Mouse (Mus musculus) heart, postnatal 36 days (tissue): ENCODE measurements around the gene Atg4c. TPM values are rescaled to one million over a fixed set of nuclear protein-coding genes. Genes with fewer than 3 reads are reported as not detected.

ENCODE experiments used
- DNase-seq, 2 experiments: peaks; one replicate each; pipeline ENCODE4 v3.0.0; 2021 to 2022
- intact Hi-C: fragments of 180-260 bp; cut with DNase I; formaldehyde crosslinking; loops from one replicate; pipeline ENCODE4 v1.15.1; 2025
- total RNA-seq, 2 experiments: library from RNA; stranded (reverse); gene quantifications; 2 replicates each; pipeline ENCODE4 v1.2.3; 2021

Gene Atg4c
- total RNA-seq, 2 experiments from 2014 or later: 4.6 to 5.5 TPM

DNA sequence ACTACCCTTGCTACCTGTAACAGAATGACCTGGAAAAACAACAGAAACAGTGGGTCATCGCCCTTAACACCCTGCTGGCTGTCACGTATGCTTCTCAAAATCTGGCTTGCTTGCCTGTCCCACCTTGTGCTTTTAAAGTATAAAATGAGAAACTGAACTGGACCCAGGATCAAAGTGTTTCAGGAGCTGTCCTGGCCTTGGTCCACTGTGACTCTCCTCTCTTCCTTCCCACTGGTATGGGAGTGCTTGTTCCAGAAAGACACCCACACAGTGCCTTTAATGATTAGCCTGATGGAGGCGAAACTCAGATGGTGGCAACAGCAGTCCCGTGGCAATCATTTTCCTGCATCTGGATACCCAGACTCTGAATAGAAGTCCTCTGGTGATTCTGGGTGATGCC, 9.1 kb upstream of the Atg4c start:
- intact Hi-C loops: loop anchor here (5.0 kb wide), 4 partner anchors 132 to 462 kb away; no protein-coding TSS in a partner anchor
- DNase-seq: no peak

DNA sequence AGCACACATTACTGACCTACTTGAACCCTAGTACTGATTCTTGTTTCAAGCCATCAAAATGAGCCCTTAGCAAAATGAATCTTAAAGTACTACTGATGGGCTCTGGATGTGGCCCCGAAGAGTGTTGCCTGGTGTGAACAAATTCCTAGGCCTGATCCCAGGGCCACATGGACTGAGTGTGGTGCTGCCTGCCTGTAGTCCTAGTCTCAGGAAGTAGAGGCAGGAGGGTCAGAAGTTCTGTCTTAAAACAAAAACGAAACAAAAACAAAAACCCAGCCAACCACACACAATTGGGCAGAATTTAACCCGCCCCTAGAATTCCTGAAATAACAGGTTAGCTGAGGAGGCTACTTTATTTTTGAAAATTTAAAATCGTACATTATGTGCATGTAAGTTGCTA, 8.4 kb upstream of the Atg4c start:
- intact Hi-C loops: no loop called here
- no peak for DNase-seq

DNA sequence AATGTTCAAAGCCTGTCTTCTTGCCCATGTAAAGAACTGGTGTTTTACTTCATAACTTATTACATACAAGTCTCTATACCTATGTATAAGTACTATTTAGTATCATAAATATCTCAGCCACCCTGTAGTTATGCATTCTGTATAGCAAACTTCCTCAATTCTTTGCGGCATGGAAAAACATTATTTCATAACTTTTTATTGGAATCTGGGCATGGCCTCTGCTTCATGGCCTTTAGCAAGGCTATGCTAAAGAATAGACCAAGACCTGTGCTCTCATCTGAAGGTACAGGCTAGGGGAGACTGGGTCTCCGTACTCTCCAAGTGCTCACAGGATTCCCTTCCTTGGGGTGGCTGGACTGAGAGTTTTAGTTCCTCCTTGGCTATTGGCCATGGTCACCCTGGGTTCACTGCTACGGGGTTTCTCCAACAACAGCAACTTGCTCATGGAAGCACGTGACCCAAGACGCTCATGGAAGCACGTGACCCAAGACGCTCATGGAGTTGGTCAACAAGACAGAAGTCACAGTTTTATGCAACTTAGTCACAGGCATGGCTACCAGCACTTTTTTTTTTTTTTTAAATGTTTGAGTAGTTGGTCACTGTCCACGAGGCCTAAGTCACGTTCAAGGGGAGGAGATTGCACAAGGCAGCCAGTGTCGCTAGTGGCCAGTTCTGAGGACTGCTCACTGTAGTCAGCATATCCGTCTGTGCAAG, 7.2 kb upstream of the Atg4c start:
- peak in 1 of 2 experiments; percentile 21 for DNase-seq
- intact Hi-C loops: no loop called here

DNA sequence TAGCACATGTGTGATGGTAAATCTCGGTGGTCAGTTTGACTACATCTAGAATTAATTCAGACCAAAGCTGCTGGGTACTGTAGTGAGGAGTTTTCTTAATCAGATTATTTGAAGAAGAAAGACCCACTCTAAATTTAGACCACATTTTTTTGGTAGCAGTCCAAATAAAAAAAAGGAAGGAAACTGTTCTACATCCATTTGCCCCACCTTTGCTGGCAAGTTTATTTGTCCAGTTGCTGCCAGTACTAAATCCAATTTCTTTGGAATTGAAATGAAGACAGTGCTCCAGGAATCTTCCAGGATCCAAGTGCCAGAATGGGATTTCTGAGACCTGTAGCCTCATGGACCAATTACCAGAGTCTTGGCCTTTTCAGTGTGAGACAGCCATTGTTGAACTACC, 1.1 kb upstream of the Atg4c start:
- intact Hi-C loops: loop anchor here (1.0 kb wide), 1 partner anchor 269 kb away; the partner anchor contains the start of gene Usp1
- no peak for DNase-seq

DNA sequence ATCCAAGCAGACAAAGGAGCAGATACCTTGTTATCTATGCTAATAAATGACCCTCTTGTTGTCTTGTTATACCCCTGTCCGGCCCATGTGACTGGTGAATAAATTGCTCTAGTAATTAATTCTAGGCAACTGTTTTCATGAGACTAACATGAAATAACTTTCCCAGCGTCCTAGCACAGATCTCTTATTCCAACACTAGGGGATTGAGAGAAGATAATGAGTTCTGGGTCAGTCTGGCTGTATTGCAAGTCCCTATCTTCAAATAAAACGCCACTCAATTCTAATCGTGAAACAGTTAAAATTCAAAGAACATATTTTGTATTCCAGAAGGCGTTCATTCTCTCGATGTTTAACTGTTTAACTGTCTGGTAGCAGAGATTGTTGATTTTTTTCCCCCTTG, 520 bp upstream of the Atg4c start:
- intact Hi-C loops: loop anchor here (1.0 kb wide), 1 partner anchor 270 kb away; the partner anchor contains the start of gene Usp1
- no peak for DNase-seq

DNA sequence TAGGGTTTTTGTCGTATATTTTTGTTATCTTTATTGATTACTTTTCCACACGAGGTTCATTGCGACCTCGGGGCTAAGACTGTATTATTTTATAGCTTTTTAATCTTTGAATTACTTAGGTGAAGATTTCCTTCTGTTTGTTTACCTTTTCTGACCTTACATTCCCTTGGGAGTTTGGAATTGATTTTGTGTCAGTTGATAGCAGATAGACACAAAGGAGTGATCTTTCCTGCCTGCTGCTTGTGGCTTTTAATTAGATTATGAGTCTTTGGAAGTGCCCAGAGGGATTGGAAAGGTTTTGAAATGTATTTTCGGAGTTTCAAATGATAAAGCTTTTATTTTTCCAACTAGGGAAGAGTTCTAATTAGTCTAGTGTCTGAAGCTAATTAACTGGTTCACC, 1.1 kb downstream of the Atg4c start:
- no peak for DNase-seq
- intact Hi-C loops: no loop called here

DNA sequence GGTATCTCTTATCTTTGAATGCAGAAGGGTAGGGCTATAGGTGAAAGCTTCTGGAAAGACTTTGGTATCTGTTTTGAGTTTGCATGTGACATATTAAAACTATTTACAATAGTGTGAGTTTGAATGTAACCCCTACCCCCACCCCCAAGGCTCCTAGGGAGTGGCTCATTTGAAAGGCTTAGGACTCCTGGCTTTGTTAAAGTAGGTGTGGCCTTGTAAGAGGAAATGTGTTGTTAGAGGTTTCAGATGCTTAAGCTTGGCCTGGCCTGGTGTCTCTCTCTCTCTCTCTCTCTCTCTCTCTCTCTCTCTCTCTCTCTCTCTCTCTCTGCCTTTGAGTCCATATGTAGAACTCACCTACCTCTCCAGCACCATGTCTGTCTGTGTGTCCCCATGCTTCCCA, 5.0 kb downstream of the Atg4c start:
- no peak for DNase-seq
- intact Hi-C loops: no loop called here

DNA sequence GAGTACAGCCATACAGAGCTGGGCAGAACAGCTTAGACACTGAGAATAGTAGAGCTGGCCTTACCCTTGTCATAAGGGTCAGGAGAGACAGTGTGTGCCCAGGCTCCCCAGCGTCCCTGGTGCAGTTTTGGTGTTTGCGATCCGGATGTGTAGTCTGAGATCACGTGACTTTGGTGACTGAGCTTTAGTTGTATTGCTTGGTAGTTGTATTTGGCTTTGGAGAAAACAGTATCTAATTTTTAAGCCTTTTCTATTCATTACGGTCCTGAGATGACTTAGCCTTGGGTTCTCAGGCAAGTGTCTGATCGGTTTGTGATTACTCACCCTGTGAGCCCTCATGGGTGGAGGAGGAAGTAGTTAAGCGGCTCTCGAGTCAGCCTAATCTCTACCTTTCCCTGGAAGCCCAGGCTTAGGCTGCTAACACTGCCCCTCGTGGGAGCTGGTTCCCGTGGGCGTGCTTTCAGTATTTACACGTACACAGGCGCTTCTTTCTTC, 6.1 kb downstream of the Atg4c start:
- intact Hi-C loops: no loop called here

DNA sequence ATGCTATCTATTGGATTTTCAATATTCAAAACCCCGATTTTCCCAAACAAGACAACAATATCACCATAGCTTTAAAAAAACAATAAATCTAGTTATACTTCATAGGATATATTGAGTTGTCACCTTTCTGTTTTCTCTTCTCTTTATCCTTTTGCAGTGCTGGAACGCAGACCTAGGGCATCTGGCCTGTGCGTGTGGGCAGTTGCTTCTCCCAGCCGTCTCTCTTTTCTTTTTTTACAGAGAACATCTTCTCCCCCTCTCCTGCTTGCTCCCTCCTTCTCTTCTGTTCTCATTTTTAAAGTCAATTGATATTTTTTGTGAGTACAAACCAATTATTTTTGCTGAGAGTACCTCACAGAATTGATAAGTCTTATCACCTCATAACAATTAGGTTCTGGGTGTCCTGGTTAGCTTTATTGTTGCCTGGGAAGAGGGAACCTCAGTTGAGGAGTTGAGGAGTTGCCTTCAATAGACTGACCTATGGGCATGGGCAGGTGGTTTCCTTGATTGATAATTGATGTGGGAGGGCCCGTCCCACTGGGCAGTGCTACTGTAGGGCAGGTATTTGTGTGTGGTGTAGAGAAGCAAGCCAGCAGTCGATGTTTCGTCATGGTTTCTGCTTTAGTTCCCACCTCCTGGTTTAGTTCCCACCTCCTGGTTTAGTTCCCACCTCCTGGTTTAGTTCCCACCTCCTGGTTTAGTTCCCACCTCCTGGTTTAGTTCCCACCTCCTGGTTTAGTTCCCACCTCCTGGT, 6.8 kb downstream of the Atg4c start:
- intact Hi-C loops: no loop called here
- no peak for DNase-seq

More for the DNA sequence above, 6.1 kb downstream of the Atg4c start:
- DNase-seq: peak in 1 of 2 experiments; percentile 7

DNA sequence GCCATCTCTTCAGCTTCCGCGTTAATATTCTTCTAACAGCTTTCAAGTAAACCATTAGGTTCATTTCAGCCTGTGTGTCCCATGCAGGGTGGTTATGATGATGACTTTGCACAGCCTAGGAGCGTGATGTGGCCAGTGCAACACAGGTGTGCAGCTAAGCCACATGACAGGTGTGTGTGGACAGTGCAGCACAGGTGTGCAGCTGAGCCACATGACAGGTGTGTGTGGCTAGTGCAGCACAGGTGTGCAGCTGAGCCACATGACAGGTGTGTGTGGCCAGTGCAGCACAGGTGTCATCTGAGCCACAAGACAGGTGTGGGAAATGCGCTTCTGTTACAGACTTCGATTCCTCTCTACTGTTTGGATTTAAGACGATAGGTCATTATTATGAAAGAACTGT, 12.0 kb downstream of the Atg4c start:
- intact Hi-C loops: no loop called here
- DNase-seq: no peak

DNA sequence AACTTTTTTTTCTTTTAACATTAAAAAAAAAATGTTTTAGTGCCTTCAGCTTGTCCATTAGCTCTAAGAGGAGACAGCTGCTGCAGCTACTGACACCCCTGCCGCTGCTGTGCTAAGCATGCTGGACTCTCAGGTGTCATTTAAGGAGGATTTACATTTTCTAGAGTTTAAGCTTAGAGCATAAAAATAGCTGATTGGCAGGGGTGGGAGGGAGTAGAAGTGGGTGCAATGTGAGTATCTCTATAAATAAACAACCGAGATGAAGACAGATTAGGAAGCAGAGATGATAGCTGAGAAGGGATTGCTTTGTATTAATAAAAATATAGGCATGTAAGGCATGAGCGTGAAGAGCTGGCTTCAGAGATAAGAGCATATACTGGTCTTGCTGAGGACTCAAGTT, 12.6 kb downstream of the Atg4c start:
- DNase-seq: no peak
- intact Hi-C loops: no loop called here

DNA sequence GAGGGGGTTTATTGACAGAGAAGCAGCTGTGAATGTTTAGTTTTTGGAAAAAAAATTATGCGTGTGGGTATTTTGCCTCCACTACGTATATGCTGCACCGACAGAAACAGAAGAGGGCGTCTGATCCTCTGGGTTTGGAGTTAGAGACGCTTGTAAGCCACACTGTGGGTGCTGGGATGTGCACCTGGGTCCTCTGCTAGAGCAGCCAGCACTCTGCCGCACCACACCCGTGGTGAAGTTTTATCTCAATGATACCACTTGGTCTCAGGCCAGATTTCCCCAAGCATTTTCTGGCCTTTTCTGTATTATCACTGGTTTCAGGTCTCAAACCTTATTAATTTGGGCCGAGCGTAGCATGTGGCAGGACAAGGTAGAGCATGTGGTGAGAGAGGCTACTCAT, 16.4 kb downstream of the Atg4c start:
- DNase-seq: no peak
- intact Hi-C loops: no loop called here

DNA sequence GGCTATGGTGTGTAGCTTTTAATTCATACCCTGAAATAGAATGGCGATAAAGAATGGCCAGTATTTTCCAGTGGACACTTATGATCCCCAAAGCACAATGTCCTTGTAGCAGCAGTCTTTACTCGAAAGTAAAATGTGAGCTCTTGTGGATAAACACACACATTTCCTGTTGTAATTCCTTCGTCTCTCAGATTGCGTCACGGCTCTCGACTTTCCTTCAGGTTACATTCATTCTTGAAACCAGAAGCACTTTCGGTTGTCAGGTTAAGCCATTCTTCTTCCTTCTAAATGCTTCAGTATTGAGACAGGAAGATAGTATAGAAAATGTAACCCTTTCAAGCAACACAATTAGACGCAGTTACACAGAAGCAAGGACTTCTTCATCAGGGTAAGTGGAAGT, 17.9 kb downstream of the Atg4c start:
- DNase-seq: no peak
- intact Hi-C loops: no loop called here

DNA sequence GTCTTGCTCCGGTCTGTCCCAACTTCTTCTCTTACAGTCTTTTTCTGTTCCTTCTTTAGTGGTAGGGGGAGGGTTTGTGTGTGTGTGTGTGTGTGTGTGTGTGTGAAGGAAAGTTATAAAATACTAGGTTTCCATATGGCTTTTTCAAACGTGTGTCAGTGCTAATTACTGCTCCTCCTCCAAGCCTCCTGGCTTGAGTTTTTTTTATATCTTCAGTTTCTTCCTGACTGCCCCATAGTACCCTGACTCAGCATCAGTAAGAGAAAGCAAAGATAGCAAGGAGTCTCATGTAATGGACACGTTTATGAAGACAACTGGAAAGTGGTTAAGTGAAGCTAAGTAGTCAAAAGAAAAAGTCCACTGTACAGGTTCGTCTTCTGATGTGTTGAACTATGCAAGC, 19.4 kb downstream of the Atg4c start:
- intact Hi-C loops: no loop called here
- no peak for DNase-seq

DNA sequence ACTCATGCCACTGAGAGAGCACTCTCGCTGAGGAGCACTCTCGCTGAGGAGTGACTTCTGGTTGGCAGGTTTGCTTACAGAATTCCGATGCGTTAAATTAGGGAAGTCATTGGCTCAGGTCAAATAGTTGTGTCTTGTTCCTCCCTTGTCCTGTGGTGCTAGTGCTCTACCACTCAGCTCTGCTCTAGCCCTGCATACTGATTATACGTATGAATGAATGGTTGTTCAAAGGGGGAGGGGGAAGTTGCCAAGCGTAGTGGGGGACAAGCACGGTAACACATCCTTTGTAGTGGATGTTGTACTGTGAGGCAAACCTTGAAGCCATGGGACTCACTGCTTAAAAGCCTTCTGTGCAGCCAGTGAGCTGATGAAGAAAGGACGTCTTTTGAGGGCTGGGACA, 28.5 kb downstream of the Atg4c start:
- intact Hi-C loops: no loop called here
- no peak for DNase-seq

DNA sequence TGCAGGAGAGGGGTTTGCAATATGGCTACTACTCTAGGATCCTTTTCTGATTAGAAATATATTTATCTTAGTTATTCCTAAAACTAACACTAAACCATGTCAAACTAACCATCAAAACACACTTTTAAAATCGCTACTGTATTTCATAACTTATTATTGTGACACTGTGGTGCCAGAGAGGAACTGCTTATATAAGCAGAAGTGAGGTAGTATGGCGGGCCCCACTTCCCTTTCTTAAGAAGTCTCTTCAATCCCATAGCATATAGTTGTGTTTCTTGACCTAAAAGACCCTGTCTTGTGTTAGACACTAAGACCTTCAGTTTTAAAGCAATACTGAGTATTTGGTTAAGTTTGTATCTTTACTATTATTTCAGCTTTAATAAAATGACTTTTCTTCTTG, 31.1 kb downstream of the Atg4c start:
- intact Hi-C loops: no loop called here
- DNase-seq: no peak

DNA sequence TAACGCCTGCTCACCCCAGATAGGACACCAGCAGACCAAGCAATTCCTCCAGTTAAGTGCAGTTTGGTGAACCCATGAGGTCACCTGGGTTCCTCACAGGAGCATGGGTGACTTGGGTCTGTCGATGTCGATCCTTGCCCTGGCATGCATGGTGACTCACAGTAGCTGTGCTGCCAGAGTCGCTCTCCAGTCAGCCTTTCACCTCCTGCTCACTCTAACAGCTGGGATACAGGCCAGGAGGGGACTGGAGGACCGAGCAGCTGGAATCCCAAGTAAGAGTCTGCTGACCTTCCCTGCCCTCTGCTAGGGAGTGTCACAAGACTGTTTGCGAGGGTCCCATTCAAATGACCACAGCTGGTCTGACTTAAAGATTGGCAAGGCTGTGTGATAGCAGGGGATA, 33.5 kb downstream of the Atg4c start:
- intact Hi-C loops: no loop called here
- DNase-seq: no peak

DNA sequence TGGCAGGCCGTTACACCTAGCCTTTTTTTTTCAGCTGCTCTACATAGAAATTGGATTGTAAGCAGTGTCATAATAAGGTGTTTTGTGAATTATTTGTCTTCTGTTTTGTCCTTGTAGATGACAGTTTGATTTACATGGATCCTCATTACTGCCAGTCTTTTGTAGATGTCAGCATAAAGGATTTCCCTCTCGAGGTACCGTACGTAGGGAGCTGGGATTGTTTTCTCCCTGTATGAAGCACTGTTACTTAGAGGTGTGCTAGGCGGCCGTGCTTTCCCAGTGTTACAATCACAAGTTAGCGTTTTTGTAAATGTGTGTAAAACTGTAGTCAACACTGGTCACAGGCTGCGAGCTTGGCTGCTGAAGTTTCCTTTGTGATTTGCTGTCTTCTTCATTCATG, 35.6 kb downstream of the Atg4c start:
- DNase-seq: no peak
- intact Hi-C loops: no loop called here

DNA sequence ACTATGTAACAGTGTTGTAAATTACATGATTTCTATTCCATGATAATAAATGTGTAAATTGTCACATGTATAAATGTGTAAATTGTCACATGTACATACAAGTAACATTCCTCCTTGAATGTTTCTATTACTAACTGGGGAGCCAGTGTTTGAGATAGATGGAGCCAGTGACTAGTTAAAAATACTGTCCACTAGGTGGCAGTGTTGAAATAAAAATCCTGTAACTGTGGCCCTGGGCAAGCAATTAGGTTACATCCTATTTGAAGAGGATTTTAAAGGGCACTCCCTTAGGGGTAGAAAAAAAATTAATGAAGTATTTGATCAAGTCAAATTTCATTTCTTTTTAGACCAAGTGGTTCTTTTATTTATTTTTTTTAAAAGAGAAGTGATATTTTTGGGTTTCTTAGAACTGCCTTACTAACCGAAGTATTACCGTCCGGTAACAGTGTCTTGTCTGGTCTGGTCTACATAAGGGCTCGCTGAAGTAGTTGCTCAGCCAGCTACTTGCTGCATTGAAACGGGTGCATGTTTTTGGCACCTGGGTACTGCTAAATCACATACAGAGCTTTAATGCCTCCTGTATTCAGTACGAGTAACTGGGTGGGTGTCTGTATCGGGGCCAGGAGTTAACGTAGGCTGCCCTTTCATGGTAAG, 41.6 kb downstream of the Atg4c start:
- no peak for DNase-seq
- intact Hi-C loops: no loop called here

DNA sequence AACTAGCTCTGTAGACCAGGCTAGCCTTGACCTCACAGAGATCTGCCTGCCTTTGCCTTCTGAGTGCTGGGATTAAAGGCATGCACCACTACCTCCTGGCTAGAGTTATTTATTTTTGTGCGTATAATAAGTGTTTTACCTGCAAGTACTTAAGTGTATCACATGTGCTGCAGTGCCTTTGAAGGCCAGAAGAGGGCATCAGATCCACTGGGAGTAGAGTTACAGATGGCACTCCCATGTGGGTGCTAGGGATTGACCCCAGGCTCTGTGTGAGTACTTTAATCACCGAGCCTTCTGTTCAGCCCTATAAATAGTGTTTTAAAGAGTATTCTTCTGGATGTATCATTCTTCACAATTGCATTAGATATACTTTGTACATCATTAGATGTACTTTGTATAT, 44.6 kb downstream of the Atg4c start:
- intact Hi-C loops: no loop called here
- no peak for DNase-seq

DNA sequence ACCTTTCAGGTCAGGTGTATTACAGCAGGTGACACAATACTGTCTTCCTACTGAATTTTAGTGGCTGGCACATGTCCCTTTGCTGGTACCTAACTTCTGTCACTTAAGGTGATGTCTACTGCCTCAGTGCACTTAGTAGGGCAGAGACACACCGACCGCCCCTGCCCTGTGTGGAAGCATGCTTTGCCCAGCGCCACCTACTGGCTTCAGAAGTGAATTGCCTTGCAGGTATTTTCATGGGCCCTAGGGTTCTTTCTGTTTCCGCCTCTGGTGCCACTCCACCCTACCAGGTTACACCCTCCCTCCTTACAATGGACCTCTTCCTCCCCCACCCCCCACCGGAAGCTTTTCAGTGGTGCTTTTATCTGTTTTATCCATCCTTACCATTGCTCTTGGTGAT, 47.9 kb downstream of the Atg4c start:
- intact Hi-C loops: no loop called here

DNA sequence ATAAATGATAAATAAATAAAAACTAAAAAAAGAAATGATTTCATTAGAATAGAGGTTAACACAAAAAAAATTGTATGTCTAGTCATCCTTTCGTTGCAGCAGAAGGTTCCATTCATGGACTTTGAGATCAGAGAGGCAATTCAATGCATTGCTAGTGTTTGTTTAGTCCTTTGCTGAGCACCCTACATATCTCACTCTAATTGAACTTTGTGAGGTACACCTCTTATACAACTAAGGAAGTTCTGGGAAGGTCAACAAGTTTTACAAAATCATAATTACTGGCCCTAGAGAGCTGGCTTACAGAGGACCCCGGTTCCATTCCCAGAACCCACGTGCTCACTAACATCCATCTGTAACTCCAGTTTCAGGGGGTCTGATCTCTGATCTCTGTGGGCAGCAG, 55.6 kb downstream of the Atg4c start:
- DNase-seq: no peak
- intact Hi-C loops: no loop called here

More for the DNA sequence above, 47.9 kb downstream of the Atg4c start:
- no peak for DNase-seq
